Mouse (Mus musculus): ENCODE measurements around the gene Ube2n.

Gene Ube2n

DNA sequence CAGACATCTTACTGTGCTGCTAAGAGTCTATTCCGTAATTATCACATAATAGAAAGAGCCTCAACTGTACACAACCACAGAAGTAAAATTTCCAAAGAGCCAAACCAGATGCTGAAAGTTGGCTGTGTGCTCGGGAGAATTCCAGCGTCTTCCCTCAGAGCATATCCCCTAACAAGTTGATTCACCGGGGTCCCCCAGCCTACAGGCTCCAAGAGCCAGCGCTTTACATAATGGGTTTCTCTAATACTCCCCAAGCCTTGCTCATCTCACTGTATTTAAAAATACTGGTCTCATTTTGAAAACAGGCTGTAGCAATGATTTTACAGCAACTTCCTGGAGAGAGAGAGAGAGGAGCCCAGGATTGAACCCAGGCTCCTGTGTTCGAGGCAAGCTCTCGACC, 46.7 kb downstream of the Ube2n start:
- DNase-seq = no peak

- peak; percentile 20 for DNase-seq
Measured at GRCm38 (mm10) chr10:95562395-95562794, 47.5 kb downstream of the Ube2n start.

- DNase-seq = peak; percentile 68
Measured at GRCm38 (mm10) chr10:95562859-95563841, 48.2 kb downstream of the Ube2n start.

DNA sequence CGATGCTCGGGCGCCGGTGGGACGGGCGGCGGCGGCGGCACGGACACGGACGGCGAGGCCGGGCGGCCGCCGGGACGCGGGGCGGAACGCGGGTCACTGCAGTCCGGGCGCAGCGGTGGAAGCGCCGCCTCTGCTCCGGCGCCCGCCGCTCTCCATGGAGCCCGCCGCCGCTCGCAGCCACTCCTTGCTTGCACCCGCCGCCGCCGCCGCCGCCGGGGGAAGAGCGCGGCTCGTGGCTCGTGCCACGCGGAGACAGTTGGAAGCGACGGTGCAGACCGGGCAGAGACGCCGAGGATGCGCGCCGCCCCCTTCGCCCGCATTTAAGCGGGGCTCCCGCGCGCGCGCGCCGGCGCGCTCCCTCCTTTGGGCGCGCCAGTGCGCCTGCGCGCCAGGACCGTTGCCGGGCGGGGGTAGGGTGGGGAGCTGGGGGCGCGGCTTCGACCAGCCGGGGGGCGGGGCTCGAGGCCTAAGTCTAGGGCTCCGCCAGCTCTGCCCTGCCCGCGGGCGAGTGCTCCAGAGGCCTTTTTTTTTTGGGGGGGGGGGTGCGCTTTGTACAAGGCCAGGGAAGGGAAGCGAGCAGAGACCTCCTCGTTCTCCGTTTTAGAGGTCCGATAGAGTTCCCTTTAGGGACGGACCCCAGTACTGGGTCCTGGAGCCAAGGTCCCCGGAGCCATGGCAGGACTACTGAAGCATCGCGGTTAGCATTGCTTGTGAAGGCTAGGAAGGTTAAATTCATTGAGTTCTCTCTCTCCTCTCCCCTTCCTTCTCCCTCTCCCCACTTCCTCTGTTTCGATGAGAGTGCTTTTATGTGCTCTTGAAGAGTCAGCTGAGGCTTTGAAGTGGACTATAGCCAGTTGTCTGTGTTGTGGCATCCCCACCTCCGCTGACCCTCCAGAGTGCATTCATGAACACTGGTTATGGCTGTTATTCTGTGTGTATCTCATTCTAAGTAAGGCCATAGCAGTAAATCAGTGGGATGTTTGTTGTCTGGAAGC, 49.2 kb downstream of the Ube2n start, which contains the start of gene Nudt4:
TSS of gene Nudt4 (minus strand) at position 296 of the 995 bp plus-strand sequence.
- DNase-seq = peak; percentile 90

- DNase-seq = no peak
Measured at GRCm38 (mm10) chr10:95565156-95565854, 50.4 kb downstream of the Ube2n start.

- no peak for DNase-seq
Measured at GRCm38 (mm10) chr10:95566786-95567185, 51.8 kb downstream of the Ube2n start.

DNA sequence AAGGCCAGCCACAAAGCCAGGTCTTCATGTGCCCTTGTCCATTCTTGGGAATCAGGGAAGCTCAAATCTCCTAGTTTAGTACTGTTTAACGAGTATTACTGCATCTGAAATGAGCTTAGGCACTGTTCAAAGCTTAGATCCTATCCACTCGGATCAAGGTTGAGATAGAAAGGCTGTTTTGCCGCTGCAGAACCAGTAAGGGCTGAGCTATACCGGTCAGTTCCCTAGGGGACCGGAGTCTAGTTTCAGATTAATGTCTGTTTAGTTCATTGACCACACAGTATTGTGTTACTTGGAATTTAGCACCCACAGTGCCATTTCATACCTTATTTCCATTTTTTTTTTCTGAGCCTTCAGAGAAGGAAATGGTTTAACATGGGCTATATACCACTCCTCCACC, 52.6 kb downstream of the Ube2n start:
- no peak for DNase-seq

- no peak for DNase-seq
Measured at GRCm38 (mm10) chr10:95568016-95568415, 53.1 kb downstream of the Ube2n start.

- no peak for DNase-seq
Measured at GRCm38 (mm10) chr10:95569441-95569840, 54.5 kb downstream of the Ube2n start.

DNA sequence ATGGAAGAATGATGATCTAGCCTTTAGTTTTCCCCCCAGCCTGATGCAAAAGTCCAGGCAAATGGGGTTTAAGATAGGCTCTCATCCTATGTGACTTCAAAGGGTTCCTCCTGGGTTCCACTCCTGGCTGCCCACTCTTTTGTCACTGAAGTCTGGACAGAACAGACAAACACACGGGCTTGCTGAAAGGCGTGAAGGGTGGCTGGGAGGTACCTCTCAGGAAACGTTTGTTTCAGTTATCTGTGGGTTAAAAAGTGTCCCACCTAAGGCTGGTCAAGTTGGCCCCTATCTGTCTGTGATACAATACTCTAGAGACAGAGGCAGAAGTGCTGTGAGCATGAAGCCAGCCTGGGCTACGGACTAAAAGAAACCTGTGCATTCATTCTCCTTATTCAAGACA, 60.0 kb downstream of the Ube2n start:
- DNase-seq = no peak

- DNase-seq = no peak
Measured at GRCm38 (mm10) chr10:95575839-95576380, 61.0 kb downstream of the Ube2n start.

GRCm38 (mm10) chr10:95576876-95577566, 62.1 kb downstream of the Ube2n start:
- no peak for DNase-seq

DNA sequence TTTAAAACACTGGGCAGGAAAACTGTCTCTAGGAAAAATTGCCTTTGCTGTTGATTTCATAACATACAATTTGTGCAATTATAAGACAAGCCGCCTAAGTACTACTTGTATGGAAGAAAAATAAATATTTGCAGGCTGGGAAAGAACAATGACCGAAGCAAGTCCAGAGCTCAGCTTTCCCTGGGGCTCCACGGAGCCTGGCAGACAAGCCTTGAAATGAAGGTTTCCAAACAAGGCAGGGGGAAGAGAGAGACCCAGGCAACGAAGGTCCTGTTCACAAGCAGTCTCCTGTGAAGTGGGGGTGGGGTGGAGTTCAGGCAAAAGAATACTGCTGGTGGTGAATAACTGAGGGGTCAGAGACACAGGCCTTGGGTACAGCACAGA, 62.6 kb downstream of the Ube2n start:
- DNase-seq = no peak

GRCm38 (mm10) chr10:95585554-95585953, 70.6 kb downstream of the Ube2n start:
- no peak for DNase-seq

DNA sequence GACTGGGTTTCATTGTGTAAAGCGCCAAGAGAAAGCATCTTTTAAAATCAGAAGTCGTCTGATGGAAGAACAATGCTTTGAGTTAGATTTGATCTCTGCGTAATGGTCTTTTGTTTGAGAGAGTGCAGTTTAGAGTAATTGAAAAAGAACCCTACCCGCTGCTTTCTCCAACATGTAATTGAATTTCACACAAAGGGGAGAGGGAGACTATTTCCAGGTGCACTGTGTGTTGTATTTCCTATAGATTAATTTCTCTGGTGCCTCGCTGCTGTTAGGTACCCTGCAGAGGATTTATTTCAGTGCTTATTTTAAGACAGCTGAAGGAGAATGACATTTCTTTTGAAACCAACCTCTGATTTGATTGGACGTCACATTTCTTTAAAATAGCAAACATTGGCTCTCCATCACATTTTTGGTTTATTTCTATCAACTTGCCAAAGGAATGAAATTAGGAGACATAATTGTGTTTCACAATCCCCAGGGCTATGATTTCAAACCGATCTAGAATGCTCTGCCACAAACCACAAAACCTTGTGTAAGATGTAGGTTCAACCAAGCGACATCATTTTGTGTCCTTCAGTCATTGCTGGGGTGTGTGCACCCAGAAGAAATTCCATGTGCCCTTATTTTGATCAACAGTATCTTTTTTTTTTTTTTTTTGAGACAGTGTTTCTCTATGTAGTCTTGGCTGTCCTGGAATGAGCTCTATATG, 72.7 kb downstream of the Ube2n start:
- no peak for DNase-seq

- DNase-seq = no peak
Measured at GRCm38 (mm10) chr10:95589196-95589595, 74.3 kb downstream of the Ube2n start.

DNA sequence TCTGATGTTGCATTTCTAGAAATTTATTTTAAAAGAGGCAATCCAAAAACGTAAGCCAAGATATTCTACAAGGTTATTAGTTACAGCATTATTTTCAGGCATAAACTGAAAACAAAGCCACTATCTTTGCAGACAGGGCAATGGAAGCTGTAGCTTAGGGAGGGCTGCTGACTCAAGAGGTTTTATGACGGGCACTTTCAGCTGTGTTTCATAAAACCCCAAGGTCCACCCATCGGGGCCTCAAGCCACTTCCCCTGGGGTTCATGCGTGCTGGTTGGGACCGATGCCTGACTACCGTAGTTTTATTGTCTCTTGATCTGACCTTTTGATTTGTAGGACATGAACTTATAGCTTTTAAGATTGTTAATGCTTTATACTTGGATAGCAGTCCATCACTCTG, 75.3 kb downstream of the Ube2n start:
- no peak for DNase-seq

DNA sequence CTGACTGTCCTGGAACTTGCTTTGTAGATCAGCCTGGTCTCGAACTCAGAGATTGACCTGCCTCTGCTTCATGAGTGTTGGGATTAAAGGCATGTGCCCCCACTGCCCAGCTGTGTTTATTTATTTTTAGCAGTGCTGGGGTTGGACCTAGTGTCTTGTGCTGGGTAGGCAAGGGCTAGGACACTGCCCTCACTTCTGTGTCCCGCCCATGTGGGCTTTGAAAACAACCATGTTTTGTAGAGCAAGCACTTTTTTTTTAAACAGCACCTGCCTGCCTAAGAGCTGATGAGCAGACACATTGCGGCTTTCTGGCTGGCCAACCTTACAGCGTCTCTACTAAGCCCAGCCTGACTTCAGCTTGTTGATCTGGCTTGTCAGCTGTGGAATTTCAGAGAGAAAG, 76.3 kb downstream of the Ube2n start:
- no peak for DNase-seq

DNA sequence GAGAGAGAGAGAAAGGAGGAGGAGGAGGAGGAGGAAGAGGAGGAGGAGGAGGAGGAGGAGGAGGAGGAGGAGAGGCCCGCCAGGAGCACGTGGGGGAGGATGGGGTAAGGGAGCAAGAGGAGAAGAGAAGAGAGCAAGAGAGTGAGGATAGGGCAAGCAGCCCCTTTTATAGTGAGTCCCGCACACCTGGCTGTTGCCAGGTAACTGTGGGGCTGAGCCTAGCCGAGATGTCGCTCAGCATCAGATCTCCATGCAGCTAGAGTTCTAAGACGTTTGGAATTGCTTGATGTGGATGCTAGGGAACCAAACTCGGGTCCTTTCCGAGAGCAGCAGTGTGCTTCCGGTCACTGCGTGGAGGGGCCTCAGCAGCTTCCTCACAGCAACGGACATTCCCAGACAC, 79.5 kb downstream of the Ube2n start:
- no peak for DNase-seq

Data from kidney, adult 18-20 months (tissue).